Mouse (Mus musculus) B cell, adult 2 months (primary cell): ENCODE results near the gene Vps37d.

ENCODE experiments used
- DNase-seq, 2 experiments: peaks; one replicate each; pipeline ENCODE4 v3.0.0; 2022

Vps37d gene

DNA sequence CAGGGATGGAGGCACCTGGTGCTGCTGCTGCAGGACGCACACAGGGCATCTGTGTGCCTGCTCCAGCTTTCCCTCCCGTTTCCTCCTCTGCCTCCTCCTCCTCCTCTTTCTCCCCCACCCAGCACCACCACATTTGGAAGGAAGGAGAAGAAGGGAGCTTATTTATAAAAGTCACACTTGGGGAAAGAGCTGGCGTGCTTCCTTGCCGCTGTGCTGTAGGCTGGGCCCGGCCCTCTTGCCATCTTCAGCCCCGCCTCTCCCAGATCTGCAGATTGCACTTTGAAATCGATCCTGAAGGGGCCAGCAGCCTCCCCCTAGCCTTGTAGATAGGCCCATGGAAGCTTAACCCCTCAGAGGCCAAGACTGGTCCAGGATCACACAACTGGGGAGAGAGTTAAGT, 52.2 kb downstream of the Vps37d start:
- no peak for DNase-seq

DNA sequence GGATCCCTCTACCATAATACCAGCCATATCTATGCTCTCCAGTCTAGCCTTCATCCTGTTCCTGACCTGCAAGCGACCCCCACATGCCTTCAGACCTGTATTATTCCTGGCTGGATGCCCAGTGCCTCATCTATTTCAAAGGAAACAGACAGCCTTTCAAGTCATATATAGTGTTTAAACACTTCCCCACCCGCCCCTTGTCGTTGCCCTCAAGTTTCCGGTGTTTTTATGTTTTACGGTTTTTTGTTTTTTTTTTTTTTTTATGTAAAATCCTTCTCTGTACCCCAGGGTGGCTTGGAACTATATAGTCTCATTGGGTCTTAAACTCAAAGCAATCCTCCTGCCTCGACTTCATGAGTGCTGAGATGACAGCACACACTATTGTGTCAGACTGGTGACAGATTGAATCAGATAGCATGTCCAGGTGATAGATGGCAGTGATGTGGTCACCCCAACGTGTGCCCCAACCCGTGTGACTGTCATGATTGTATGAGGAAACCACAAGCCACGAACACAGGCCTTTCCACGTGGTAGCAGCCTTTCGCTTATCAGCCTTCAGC, 53.3 kb downstream of the Vps37d start:
- peak in 1 of 2 experiments; percentile 24 for DNase-seq

DNA sequence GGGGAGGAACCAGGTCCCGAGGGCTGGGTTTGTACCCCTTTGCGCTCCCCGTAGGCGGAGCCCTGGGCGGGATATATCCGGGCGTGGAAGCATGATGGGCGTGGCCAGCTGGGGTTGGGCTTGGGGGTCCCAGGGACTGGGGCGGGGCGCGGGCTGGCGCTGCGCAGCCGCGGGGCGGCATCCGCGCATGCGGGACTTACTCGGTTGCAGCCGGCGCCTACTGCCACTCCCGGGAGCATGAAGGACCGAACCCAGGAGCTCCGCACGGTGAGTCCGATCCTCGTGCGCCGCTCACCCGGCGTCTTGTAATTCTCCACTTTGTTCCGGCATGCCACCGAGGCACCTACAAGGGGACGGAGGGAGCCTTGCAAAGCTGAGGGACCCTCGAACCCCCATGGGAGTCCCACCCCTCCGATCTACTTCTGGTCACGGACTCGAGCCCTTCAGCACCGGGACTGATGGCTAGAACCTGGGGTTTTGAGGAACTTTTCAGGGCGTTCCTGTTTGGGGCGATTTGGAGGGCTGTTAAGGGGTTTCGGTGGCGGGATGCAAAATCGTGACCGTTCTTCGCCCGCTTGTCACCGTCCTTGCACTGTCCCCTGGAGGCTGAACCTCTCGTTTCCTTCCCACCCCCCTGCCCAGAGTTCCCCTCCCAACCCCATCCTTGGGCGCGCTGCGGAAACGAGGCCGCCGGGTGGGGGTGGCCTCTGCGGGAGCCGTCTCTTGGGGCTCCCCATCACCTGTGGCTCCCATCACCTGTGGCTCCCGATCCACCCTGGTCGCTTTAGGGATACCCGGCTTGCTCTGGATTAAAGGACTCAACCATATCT, 54.5 kb downstream of the Vps37d start, which contains the start of gene Stx1a:
Gene Stx1a, plus strand, starts transcription at position 139 of the 830 bp plus-strand sequence.
- peak; percentile 58 to 66 for DNase-seq
